Mouse (Mus musculus) bone marrow macrophage, adult 2 months (primary cell): ENCODE measurements around the gene Aldh1l2. TPM values are rescaled to one million over a fixed set of nuclear protein-coding genes. Genes with fewer than 3 reads are reported as not detected.

Experiments
- H3K27ac ChIP-seq: 2 replicates; pipeline ENCODE4 v1.5.1; 2012; ENCODE audit warnings: low read depth, low read length; ENCODE audit not compliant: insufficient read depth
- H3K4me1 ChIP-seq: 2 replicates; pipeline ENCODE4 v1.6.1; 2012; ENCODE audit warnings: low read length; ENCODE audit not compliant: control insufficient read depth, insufficient read depth
- H3K4me3 ChIP-seq: 2 replicates; pipeline ENCODE4 v1.5.1; 2012; ENCODE audit warnings: mild to moderate bottlenecking, low read length, moderate library complexity; ENCODE audit not compliant: insufficient read depth
- CTCF ChIP-seq: IDR thresholded peaks from 2 replicates; pipeline ENCODE4 v1.5.1; 2012; ENCODE audit warnings: low read depth, mild to moderate bottlenecking, low read length, moderate library complexity
- POLR2A ChIP-seq: IDR thresholded peaks from 2 replicates; pipeline ENCODE4 v1.6.1; 2012; ENCODE audit warnings: mild to moderate bottlenecking, low read depth, low read length, borderline replicate concordance
- polyA plus RNA-seq: library from polyadenylated mRNA; stranded (reverse); fragments of >200 nt; gene quantifications from 2 replicates; pipeline ENCODE4 v1.2.4, GENCODE M21; 2012; ENCODE audit not compliant: missing spikeins, insufficient read depth, insufficient read length

Aldh1l2 gene
- 0.37 and 1.2 TPM in 2 replicates for polyA plus RNA-seq

GRCm38 (mm10) chr10:83533910-83534283, at the start of gene Aldh1l2:
TSS of gene Aldh1l2 (minus strand) at chr10:83534140.
- peak within 1 kb of the TSS; percentile 43 for H3K4me3 ChIP-seq
- TF ChIP-seq POLR2A (no peak), CTCF (no peak)

GRCm38 (mm10) chr10:83565449-83566441, 31.8 kb upstream of the Aldh1l2 start:
- peaks cover 3% of the 10 kb centered on the region for H3K4me1 ChIP-seq
- TF ChIP-seq POLR2A, result no peak
- no peak; the same call in 1 of the 2 replicates for TF ChIP-seq CTCF
- H3K27ac ChIP-seq, result no peak overlapping the region
- no peak overlapping the region for H3K4me3 ChIP-seq

More at GRCm38 (mm10) chr10:83533910-83534283, at the start of gene Aldh1l2:
- Histone ChIP-seq H3K27ac (no peak within 1 kb of the TSS), H3K4me1 (peaks cover 20% of the 10 kb centered on the region)

- peaks cover 3% of the 10 kb centered on the region for H3K4me1 ChIP-seq
- no peak overlapping the region for H3K4me3 ChIP-seq
- TF ChIP-seq POLR2A, result no peak
- no peak for TF ChIP-seq CTCF
- no peak overlapping the region for H3K27ac ChIP-seq
Observed at GRCm38 (mm10) chr10:83563005-83563404, 29.1 kb upstream of the Aldh1l2 start.

GRCm38 (mm10) chr10:83545341-83545740, 11.4 kb upstream of the Aldh1l2 start:
- Histone ChIP-seq H3K27ac (no peak overlapping the region), H3K4me3 (no peak overlapping the region), H3K4me1 (peaks cover 4% of the 10 kb centered on the region; the same call in 1 of the 2 replicates)
- TF ChIP-seq POLR2A (no peak), CTCF (no peak)

GRCm38 (mm10) chr10:83544103-83544479, 10.2 kb upstream of the Aldh1l2 start:
- Histone ChIP-seq H3K27ac (peak overlapping the region; percentile 90), H3K4me3 (peak overlapping the region; percentile 76), H3K4me1 (peaks cover 4% of the 10 kb centered on the region; the same call in 1 of the 2 replicates)
- TF ChIP-seq CTCF (no peak), POLR2A (no peak)

GRCm38 (mm10) chr10:83543439-83544102, 9.6 kb upstream of the Aldh1l2 start, which contains the start of gene Washc4:
TSS of gene Washc4 (plus strand) at chr10:83543752.
- peak within 1 kb of the TSS; percentile 76 for H3K4me3 ChIP-seq
- peaks cover 4% of the 10 kb centered on the region; the same call in 1 of the 2 replicates for H3K4me1 ChIP-seq
- TF ChIP-seq CTCF (no peak), POLR2A (no peak)
- H3K27ac ChIP-seq, result peak within 1 kb of the TSS; percentile 90

GRCm38 (mm10) chr10:83542241-83542640, 8.3 kb upstream of the Aldh1l2 start:
- Histone ChIP-seq H3K4me3 (no peak overlapping the region), H3K27ac (no peak overlapping the region), H3K4me1 (peaks cover 4% of the 10 kb centered on the region; the same call in 1 of the 2 replicates)
- no peak for TF ChIP-seq POLR2A
- no peak for TF ChIP-seq CTCF

- no peak overlapping the region for H3K27ac ChIP-seq
- H3K4me1 ChIP-seq, result no peaks in the 10 kb centered on the region
- no peak for TF ChIP-seq POLR2A
- no peak for TF ChIP-seq CTCF
- no peak overlapping the region for H3K4me3 ChIP-seq
Observed at GRCm38 (mm10) chr10:83540092-83540491, 6.2 kb upstream of the Aldh1l2 start.

- Histone ChIP-seq H3K4me1 (no peaks in the 10 kb centered on the region), H3K27ac (no peak overlapping the region), H3K4me3 (no peak overlapping the region)
- TF ChIP-seq CTCF (no peak), POLR2A (no peak)
Observed at GRCm38 (mm10) chr10:83539311-83539980, 5.5 kb upstream of the Aldh1l2 start.
